Mouse (Mus musculus): ENCODE results near the gene Tgfbr3. TPM values are rescaled to one million over a fixed set of nuclear protein-coding genes. Genes with fewer than 3 reads are reported as not detected.

Gene Tgfbr3
- polyA plus RNA-seq, 1 experiment, result 20.7 TPM

- Histone ChIP-seq H3K4me3 (ENCODE audit: control insufficient read depth, insufficient read depth, low read length) (no peak overlapping the region), H3K4me1 (replicated peaks; ENCODE audit: control insufficient read depth, insufficient read depth, low read length) (peaks cover 11% of the 10 kb centered on the region), H3K36me3 (ENCODE audit: control insufficient read depth, insufficient read depth, low read length) (no peaks in the 10 kb centered on the region), H3K27ac (ENCODE audit: control insufficient read depth, insufficient read depth, low read length) (peak overlapping the region; percentile 41; the same call in 1 of the 2 replicates), H3K27me3 (ENCODE audit: control insufficient read depth, insufficient read depth, low read length) (no peaks in the 10 kb centered on the region)
- WGBS, result 57% methylated on average over 9 of the region's 9 CpGs
- no peak for TF ChIP-seq POLR2A (IDR thresholded peaks at IDR 0.05; ENCODE audit: control insufficient read depth, extremely low read depth, insufficient read depth, low read length, poor library complexity)
- no peak for TF ChIP-seq CTCF (IDR thresholded peaks at IDR 0.05; ENCODE audit: borderline replicate concordance, control insufficient read depth, extremely low read depth, insufficient read depth, low read length, poor library complexity)
- no peak for DNase-seq
These were observed 66.4 kb downstream of the Tgfbr3 start for GRCm38 (mm10) chr5:107223029-107223428.

- peaks cover 11% of the 10 kb centered on the region for H3K4me1 ChIP-seq (replicated peaks; ENCODE audit: control insufficient read depth, insufficient read depth, low read length)
- H3K4me3 ChIP-seq (ENCODE audit: control insufficient read depth, insufficient read depth, low read length), result no peak overlapping the region
- no peaks in the 10 kb centered on the region for H3K36me3 ChIP-seq (ENCODE audit: control insufficient read depth, insufficient read depth, low read length)
- DNase-seq, result no peak
- no peak for TF ChIP-seq POLR2A (IDR thresholded peaks at IDR 0.05; ENCODE audit: control insufficient read depth, extremely low read depth, insufficient read depth, low read length, poor library complexity)
- TF ChIP-seq CTCF (IDR thresholded peaks at IDR 0.05; ENCODE audit: borderline replicate concordance, control insufficient read depth, extremely low read depth, insufficient read depth, low read length, poor library complexity), result no peak
- WGBS, result 96% methylated on average over 1 of the region's 1 CpGs
- H3K27ac ChIP-seq (ENCODE audit: control insufficient read depth, insufficient read depth, low read length), result peak overlapping the region; percentile 41; the same call in 1 of the 2 replicates
- H3K27me3 ChIP-seq (ENCODE audit: control insufficient read depth, insufficient read depth, low read length), result no peaks in the 10 kb centered on the region
These were observed 66.8 kb downstream of the Tgfbr3 start for GRCm38 (mm10) chr5:107222670-107223005.

- 91% methylated on average over 17 of the region's 17 CpGs for WGBS
- Histone ChIP-seq H3K4me3 (ENCODE audit: control insufficient read depth, insufficient read depth, low read length) (no peak overlapping the region), H3K36me3 (ENCODE audit: control insufficient read depth, insufficient read depth, low read length) (no peaks in the 10 kb centered on the region), H3K27ac (ENCODE audit: control insufficient read depth, insufficient read depth, low read length) (no peak overlapping the region), H3K27me3 (ENCODE audit: control insufficient read depth, insufficient read depth, low read length) (no peaks in the 10 kb centered on the region), H3K4me1 (replicated peaks; ENCODE audit: control insufficient read depth, insufficient read depth, low read length) (peaks cover 11% of the 10 kb centered on the region)
- DNase-seq, result no peak
- no peak for TF ChIP-seq CTCF (IDR thresholded peaks at IDR 0.05; ENCODE audit: borderline replicate concordance, control insufficient read depth, extremely low read depth, insufficient read depth, low read length, poor library complexity)
- no peak for TF ChIP-seq POLR2A (IDR thresholded peaks at IDR 0.05; ENCODE audit: control insufficient read depth, extremely low read depth, insufficient read depth, low read length, poor library complexity)
These were observed 67.3 kb downstream of the Tgfbr3 start for GRCm38 (mm10) chr5:107221892-107222669.

- DNase-seq, result no peak
- Histone ChIP-seq H3K27me3 (ENCODE audit: control insufficient read depth, insufficient read depth, low read length) (no peaks in the 10 kb centered on the region), H3K27ac (ENCODE audit: control insufficient read depth, insufficient read depth, low read length) (no peak overlapping the region), H3K36me3 (ENCODE audit: control insufficient read depth, insufficient read depth, low read length) (no peaks in the 10 kb centered on the region), H3K4me3 (ENCODE audit: control insufficient read depth, insufficient read depth, low read length) (no peak overlapping the region), H3K4me1 (replicated peaks; ENCODE audit: control insufficient read depth, insufficient read depth, low read length) (peaks cover 11% of the 10 kb centered on the region)
- 96% methylated on average over 5 of the region's 5 CpGs for WGBS
- TF ChIP-seq POLR2A (IDR thresholded peaks at IDR 0.05; ENCODE audit: control insufficient read depth, extremely low read depth, insufficient read depth, low read length, poor library complexity) (no peak), CTCF (IDR thresholded peaks at IDR 0.05; ENCODE audit: borderline replicate concordance, control insufficient read depth, extremely low read depth, insufficient read depth, low read length, poor library complexity) (no peak)
These were observed 68.5 kb downstream of the Tgfbr3 start for GRCm38 (mm10) chr5:107220936-107221335.

GRCm38 (mm10) chr5:107219883-107220282 is 69.5 kb downstream of the Tgfbr3 start:
- TF ChIP-seq CTCF (IDR thresholded peaks at IDR 0.05; ENCODE audit: borderline replicate concordance, control insufficient read depth, extremely low read depth, insufficient read depth, low read length, poor library complexity) (no peak), POLR2A (IDR thresholded peaks at IDR 0.05; ENCODE audit: control insufficient read depth, extremely low read depth, insufficient read depth, low read length, poor library complexity) (no peak)
- H3K4me3 ChIP-seq (ENCODE audit: control insufficient read depth, insufficient read depth, low read length), result no peak overlapping the region
- H3K4me1 ChIP-seq (replicated peaks; ENCODE audit: control insufficient read depth, insufficient read depth, low read length), result peaks cover 11% of the 10 kb centered on the region
- no peak for DNase-seq
- no peaks in the 10 kb centered on the region for H3K36me3 ChIP-seq (ENCODE audit: control insufficient read depth, insufficient read depth, low read length)
- 94% methylated on average over 6 of the region's 6 CpGs for WGBS
- no peak overlapping the region for H3K27ac ChIP-seq (ENCODE audit: control insufficient read depth, insufficient read depth, low read length)
- no peaks in the 10 kb centered on the region for H3K27me3 ChIP-seq (ENCODE audit: control insufficient read depth, insufficient read depth, low read length)

- H3K36me3 ChIP-seq (ENCODE audit: control insufficient read depth, insufficient read depth, low read length), result no peaks in the 10 kb centered on the region
- H3K4me1 ChIP-seq (replicated peaks; ENCODE audit: control insufficient read depth, insufficient read depth, low read length), result peaks cover 11% of the 10 kb centered on the region
- no peaks in the 10 kb centered on the region for H3K27me3 ChIP-seq (ENCODE audit: control insufficient read depth, insufficient read depth, low read length)
- no peak overlapping the region for H3K4me3 ChIP-seq (ENCODE audit: control insufficient read depth, insufficient read depth, low read length)
- H3K27ac ChIP-seq (ENCODE audit: control insufficient read depth, insufficient read depth, low read length), result no peak overlapping the region
- TF ChIP-seq POLR2A (IDR thresholded peaks at IDR 0.05; ENCODE audit: control insufficient read depth, extremely low read depth, insufficient read depth, low read length, poor library complexity), result no peak
- TF ChIP-seq CTCF (IDR thresholded peaks at IDR 0.05; ENCODE audit: borderline replicate concordance, control insufficient read depth, extremely low read depth, insufficient read depth, low read length, poor library complexity), result no peak
- WGBS, result 88% methylated on average over 6 of the region's 6 CpGs
- DNase-seq, result no peak
These were observed 70.1 kb downstream of the Tgfbr3 start for GRCm38 (mm10) chr5:107219318-107219717.
